Mouse (Mus musculus) cerebellum, adult (tissue): ENCODE data around the gene Tradd.
"Not testable (repeated sequence)": the region's sequence is repeated elsewhere in the genome, so short reads cannot be mapped to it uniquely, and the experiment has no call there.

ENCODE experiments used
- ATAC-seq: cut with Nextera tagmentation; 2 replicates; pipeline ENCODE4 v1.9.2; 2017; ENCODE audit warnings: mild to moderate bottlenecking, moderate library complexity, mixed read lengths; ENCODE audit not compliant: insufficient number of reproducible peaks, low FRiP score, low TSS enrichment

Tradd gene

GRCm38 (mm10) chr8:105253766-105254151, 10.7 kb downstream of the Tradd start:
- peak; percentile 3; the same call in 1 of the 2 replicates for ATAC-seq

GRCm38 (mm10) chr8:105252680-105253537, 11.5 kb downstream of the Tradd start:
- ATAC-seq = no peak

GRCm38 (mm10) chr8:105251954-105252353, 12.5 kb downstream of the Tradd start:
- ATAC-seq = no peak

GRCm38 (mm10) chr8:105241016-105241415, 23.4 kb downstream of the Tradd start:
- no peak for ATAC-seq

- ATAC-seq = no peak
Observed at GRCm38 (mm10) chr8:105237442-105238142, 26.8 kb downstream of the Tradd start.

GRCm38 (mm10) chr8:105235206-105235605, 29.2 kb downstream of the Tradd start:
- ATAC-seq = no peak

- ATAC-seq = no peak
Observed at GRCm38 (mm10) chr8:105233126-105233935, 31.1 kb downstream of the Tradd start.

GRCm38 (mm10) chr8:105232321-105232693, 32.1 kb downstream of the Tradd start:
- ATAC-seq = not testable (repeated sequence)

- ATAC-seq = no peak
Observed at GRCm38 (mm10) chr8:105231503-105232320, 32.7 kb downstream of the Tradd start.

GRCm38 (mm10) chr8:105225917-105226316, 38.5 kb downstream of the Tradd start:
- ATAC-seq = no peak

- ATAC-seq = no peak
Observed at GRCm38 (mm10) chr8:105225272-105225593, 39.2 kb downstream of the Tradd start.

GRCm38 (mm10) chr8:105224413-105225271, 39.8 kb downstream of the Tradd start, which contains the start of gene D230025D16Rik:
TSS of gene D230025D16Rik (plus strand) at chr8:105225145.
- ATAC-seq = peak; percentile 93

- no peak for ATAC-seq
Observed at GRCm38 (mm10) chr8:105223850-105224249, 40.6 kb downstream of the Tradd start.

- no peak for ATAC-seq
Observed at GRCm38 (mm10) chr8:105217926-105218522, 46.4 kb downstream of the Tradd start.

- ATAC-seq = no peak
Observed at GRCm38 (mm10) chr8:105214104-105214503, 50.3 kb downstream of the Tradd start.

- no peak for ATAC-seq
Observed at GRCm38 (mm10) chr8:105209153-105210110, 55.0 kb downstream of the Tradd start.
